Comparison of ENCODE assay signal across 8 mouse cellular contexts in the genomic region with DNA sequence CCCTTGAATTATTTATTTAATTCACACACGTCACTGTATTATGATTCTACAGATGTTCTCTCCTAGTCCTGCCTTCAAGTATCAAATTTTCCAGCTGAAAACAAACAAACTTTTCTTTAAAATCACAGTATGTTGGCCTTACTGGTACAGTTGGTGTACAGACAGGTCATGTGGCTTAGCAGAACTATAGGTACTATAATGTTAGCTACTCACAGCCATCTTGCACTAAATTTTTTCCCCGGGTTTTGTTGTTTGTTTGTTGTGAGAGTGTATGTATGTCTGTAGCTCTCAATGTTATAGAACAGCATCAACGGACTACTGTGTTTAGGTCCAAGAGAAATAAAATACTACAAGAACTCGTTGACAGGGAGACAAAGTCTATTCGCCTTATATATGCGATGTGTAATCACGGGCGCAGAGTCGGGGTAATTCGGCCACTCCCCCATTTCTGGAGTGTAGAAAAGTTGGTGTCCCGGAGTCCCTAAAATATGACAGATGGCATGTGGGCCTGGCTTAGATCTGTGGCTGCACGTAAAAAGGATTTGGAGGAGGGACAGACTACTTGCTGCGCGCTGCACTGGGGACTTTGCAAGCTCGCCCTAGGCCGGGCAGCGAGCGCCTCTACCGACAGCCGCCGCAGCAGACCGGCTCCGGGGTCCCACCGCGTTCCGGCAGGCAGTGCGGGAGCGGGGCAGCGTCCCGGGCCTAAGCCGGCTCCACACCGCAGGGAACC. TPM values are rescaled to one million over a fixed set of nuclear protein-coding genes. Genes with fewer than 3 reads are reported as not detected.
DNase-seq lines count a peak whose midpoint lies in the region; ATAC-seq and TF ChIP-seq lines count a peak whose summit lies in the region.

No protein-coding gene starts in this region.

- no peaks in the 10 kb centered on the region; the same call in 1 of the 2 replicates for H3K27me3 ChIP-seq in kidney, adult 2 months (replicated peaks; ENCODE audit: control insufficient read depth, insufficient read depth, low read length)
- H3K27me3 ChIP-seq in Patski = no peaks in the 10 kb centered on the region
- H3K27me3 ChIP-seq in forebrain, embryonic 14.5 days (replicated peaks; ENCODE audit: control insufficient read depth, insufficient read depth, low read length) = no peaks in the 10 kb centered on the region
- no peaks in the 10 kb centered on the region for H3K27me3 ChIP-seq in liver, embryonic 14.5 days (ENCODE audit: control insufficient read depth, insufficient read depth, low read length)

- H3K27ac ChIP-seq in kidney, adult 2 months (ENCODE audit: insufficient read depth, low read depth, low read length) = peak overlapping the region; percentile 95
- H3K27ac ChIP-seq in forebrain, embryonic 14.5 days (ENCODE audit: low read depth, low read length) = peak overlapping the region; percentile 98
- peak overlapping the region; percentile 59 for H3K27ac ChIP-seq in liver, embryonic 14.5 days

- WGBS in kidney, adult 2 months = under 1% methylated on average over 32 of the region's 32 CpGs
- WGBS in forebrain, embryonic 14.5 days = 2% methylated on average over 32 of the region's 32 CpGs
- WGBS in liver, embryonic 14.5 days (ENCODE audit: insufficient replicate concordance) = 3% methylated on average over 32 of the region's 32 CpGs

- H3K9me3 ChIP-seq in forebrain, embryonic 14.5 days (replicated peaks; ENCODE audit: control insufficient read depth, low read length) = no peaks in the 10 kb centered on the region
- no peaks in the 10 kb centered on the region for H3K9me3 ChIP-seq in liver, embryonic 14.5 days (ENCODE audit: control insufficient read depth, low read length)

- DNase-seq in kidney, adult 2 months = no peak
- no peak for DNase-seq in kidney, postnatal 25 days
- DNase-seq in Patski (ENCODE audit: low read depth, low spot score) = no peak
- peak; percentile 74 for DNase-seq in forebrain, embryonic 14.5 days (ENCODE audit: low spot score)
- peak in 1 of 3 experiments; percentile 44 for DNase-seq in liver, embryonic 14.5 days (ENCODE audit: low read depth in 3 of 3, low spot score in 3 of 3)
- DNase-seq in telencephalon, adult 2 months (ENCODE audit: low read depth, low spot score) = peak; percentile 74
- DNase-seq in adrenal gland, adult 8-10 months = no peak
- DNase-seq in ovary, postnatal 10 days (ENCODE audit: low spot score) = no peak

- CTCF ChIA-PET in Patski (lab: Charles Lee) = interaction anchor here (0.7 to 1.4 kb wide), 2 partner anchors 9 to 13 kb away, joined by 3 to 4 read pairs; no protein-coding TSS in a partner anchor

- H3K4me3 ChIP-seq in kidney, adult 2 months (ENCODE audit: insufficient read depth, low read depth, low read length) = peak overlapping the region; percentile 94
- H3K4me3 ChIP-seq in forebrain, embryonic 14.5 days (ENCODE audit: low read depth, low read length) = peak overlapping the region; percentile 75
- H3K4me3 ChIP-seq in liver, embryonic 14.5 days (ENCODE audit: insufficient read depth in 1 of 2, low read depth in 2 of 2, low read length in 2 of 2) = peak overlapping the region; percentile 86 to 94

- POLR2A ChIA-PET in Patski (lab: Charles Lee) = no interaction called here

- in situ Hi-C loops in Patski (cut with MboI; ENCODE audit: low pct_unique_long_range_greater_than_20kb) = no loop called here

- peak; percentile 81 for ATAC-seq in Patski
- peak; percentile 94 for ATAC-seq in forebrain, embryonic 14.5 days
- ATAC-seq in liver, embryonic 14.5 days (ENCODE audit: insufficient read depth) = peak; percentile 87

- peaks cover 2% of the 10 kb centered on the region for H3K36me3 ChIP-seq in kidney, adult 2 months (ENCODE audit: control insufficient read depth, insufficient read depth, low read length)
- H3K36me3 ChIP-seq in forebrain, embryonic 14.5 days (ENCODE audit: control insufficient read depth, insufficient read depth, low read length) = peaks cover 18% of the 10 kb centered on the region
- peaks cover 4% of the 10 kb centered on the region for H3K36me3 ChIP-seq in liver, embryonic 14.5 days (replicated peaks; ENCODE audit: control insufficient read depth, insufficient read depth, low read depth)

- no peak for TF ChIP-seq POLR2A in kidney, adult 2 months (IDR thresholded peaks at IDR 0.05; ENCODE audit: low read depth, low read length)

- no peak for TF ChIP-seq EP300 in liver, embryonic 14.5 days (IDR thresholded peaks at IDR 0.05; ENCODE audit: low read depth)

- H3K4me2 ChIP-seq in forebrain, embryonic 14.5 days (ENCODE audit: low read length) = peak overlapping the region; percentile 65
- H3K4me2 ChIP-seq in liver, embryonic 14.5 days (ENCODE audit: low read depth) = peak overlapping the region; percentile 83

- peak overlapping the region; percentile 91 for H3K9ac ChIP-seq in forebrain, embryonic 14.5 days (ENCODE audit: low read length)
- peak overlapping the region; percentile 93 for H3K9ac ChIP-seq in liver, embryonic 14.5 days (replicated peaks)

- no peaks in the 10 kb centered on the region; the same call in 1 of the 2 replicates for H3K4me1 ChIP-seq in kidney, adult 2 months (ENCODE audit: control insufficient read depth, insufficient read depth, low read length)
- peaks cover 4% of the 10 kb centered on the region; the same call in 1 of the 2 replicates for H3K4me1 ChIP-seq in forebrain, embryonic 14.5 days (ENCODE audit: control insufficient read depth, insufficient read depth, low read length)
- peaks cover 0 to 2% of the 10 kb centered on the region in 2 experiments; a peak in 2 of 4 replicates for H3K4me1 ChIP-seq in liver, embryonic 14.5 days (replicated peaks; ENCODE audit: control insufficient read depth in 2 of 2, insufficient read depth in 2 of 2, low read length in 1 of 2)

- TF ChIP-seq CTCF in kidney, adult 2 months (conservative IDR thresholded peaks at IDR 0.05; ENCODE audit: insufficient read depth, insufficient read length, low read depth, low read length) = no peak
- peak; percentile 54 for TF ChIP-seq CTCF in Patski (IDR thresholded peaks at IDR 0.05)
- peak; percentile 43 for TF ChIP-seq CTCF in liver, embryonic 14.5 days (IDR thresholded peaks at IDR 0.05; ENCODE audit: low read depth)

RNA-seq across cellular contexts. Expression of gene Ufl1, which starts 0.5 kb away (rescaled TPM):
- polyA plus RNA-seq in kidney, adult 2 months (2012; rRNA removed) = 3.2 and 5.0 TPM in 2 replicates
- polyA plus RNA-seq in Patski (2021) = 22.9 TPM
- 37.5 and 44.1 TPM in 2 replicates for polyA plus RNA-seq in forebrain, embryonic 14.5 days (2014; fragmentation: Nextera tagmentation; extraction: Ambion mirVana)
- polyA plus RNA-seq in liver, embryonic 14.5 days (2012; rRNA removed) = 1.8 and 2.9 TPM in 2 replicates
- 18.8 and 20.1 TPM in 2 replicates for polyA plus RNA-seq in liver, embryonic 14.5 days (2014; fragmentation: Nextera tagmentation; extraction: Ambion mirVana)
- 10 to 100 TPM; 28.2 to 46.6 (median 39.5) TPM for total RNA-seq in adrenal gland, adult 8-10 months (2022)

RNA-seq across cellular contexts. Expression of gene Fhl5, which starts 38.4 kb away (rescaled TPM):
- 0.14 TPM in 1 of 2 replicates, not detected in the other for polyA plus RNA-seq in kidney, adult 2 months (2012; rRNA removed)
- not detected for polyA plus RNA-seq in Patski (2021)
- 0.20 TPM in 1 of 2 replicates, not detected in the other for polyA plus RNA-seq in forebrain, embryonic 14.5 days (2014; fragmentation: Nextera tagmentation; extraction: Ambion mirVana)
- not detected in 2 replicates for polyA plus RNA-seq in liver, embryonic 14.5 days (2012; rRNA removed)
- not detected in 2 replicates for polyA plus RNA-seq in liver, embryonic 14.5 days (2014; fragmentation: Nextera tagmentation; extraction: Ambion mirVana)
- total RNA-seq in adrenal gland, adult 8-10 months (2022) = 1 to 10 TPM in 1 of 4 experiments, under 1 TPM in 3; 0.35 to 1.3 (median 0.66) TPM

Comparison
In these comparisons a context has a peak if more than half of its experiments do, and no peak if none do; other contexts are left out.
1. DNase-seq: peak in forebrain, embryonic 14.5 days (single experiment) and telencephalon, adult 2 months (single experiment); none in kidney, adult 2 months (single experiment), kidney, postnatal 25 days (0 of 2), Patski (single experiment), adrenal gland, adult 8-10 months (single experiment) and ovary, postnatal 10 days (single experiment).
2. Peak in every context shown above with its lines, with median percentiles within 50 percentile points of each other: H3K27ac ChIP-seq, H3K4me3 ChIP-seq and ATAC-seq.